Mouse (Mus musculus): ENCODE data around the gene Cfap61. TPM values are rescaled to one million over a fixed set of nuclear protein-coding genes. Genes with fewer than 3 reads are reported as not detected.
A peak's percentile ranks its signal among the peaks of the same experiment; 100 is the strongest.

Gene Cfap61
- polyA plus RNA-seq, 1 experiment from 2014 or later = 0.16 TPM

DNA sequence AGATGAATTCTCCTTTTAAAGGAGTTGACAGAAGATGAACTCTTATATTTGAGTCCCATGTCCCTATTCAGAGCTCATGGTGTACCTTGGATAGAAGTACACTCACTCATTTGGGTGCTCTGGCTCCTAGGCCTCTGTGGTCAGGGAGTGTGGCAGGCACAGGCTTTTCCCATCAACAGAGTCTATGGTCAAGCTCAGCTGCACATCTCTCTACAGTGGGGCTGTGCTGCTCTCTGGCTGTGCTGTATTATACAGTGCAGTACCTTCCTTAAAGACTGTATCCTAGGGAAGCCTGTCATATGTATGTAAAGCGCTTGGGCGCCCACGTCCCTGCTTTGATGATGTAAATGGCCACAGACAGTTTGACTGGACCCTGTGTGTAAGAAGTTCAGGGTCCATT, 323.0 kb downstream of the Cfap61 start:
- DNase-seq (ENCODE audit: low spot score) = no peak
- Histone ChIP-seq H3K27me3 (ENCODE audit: control insufficient read depth, insufficient read depth, low read length) (no peaks in the 10 kb centered on the region), H3K27ac (replicated peaks) (no peak overlapping the region), H3K36me3 (ENCODE audit: control insufficient read depth, insufficient read depth, low read length) (no peaks in the 10 kb centered on the region), H3K4me3 (ENCODE audit: low read depth, low read length) (no peak overlapping the region), H3K4me1 (replicated peaks; ENCODE audit: control insufficient read depth, insufficient read depth) (no peaks in the 10 kb centered on the region), H3K9me3 (ENCODE audit: control insufficient read depth, low read length) (no peaks in the 10 kb centered on the region), H3K9ac (ENCODE audit: low read length) (no peak overlapping the region), H3K4me2 (replicated peaks; ENCODE audit: low read depth) (no peak overlapping the region)
- ATAC-seq (ENCODE audit: low FRiP score, low TSS enrichment) = no peak
- WGBS = 85% methylated on average over 3 of the region's 3 CpGs
- TF ChIP-seq EP300 (optimal IDR thresholded peaks at IDR 0.05) (no peak), CTCF (IDR thresholded peaks at IDR 0.05; ENCODE audit: low read depth) (no peak)

DNA sequence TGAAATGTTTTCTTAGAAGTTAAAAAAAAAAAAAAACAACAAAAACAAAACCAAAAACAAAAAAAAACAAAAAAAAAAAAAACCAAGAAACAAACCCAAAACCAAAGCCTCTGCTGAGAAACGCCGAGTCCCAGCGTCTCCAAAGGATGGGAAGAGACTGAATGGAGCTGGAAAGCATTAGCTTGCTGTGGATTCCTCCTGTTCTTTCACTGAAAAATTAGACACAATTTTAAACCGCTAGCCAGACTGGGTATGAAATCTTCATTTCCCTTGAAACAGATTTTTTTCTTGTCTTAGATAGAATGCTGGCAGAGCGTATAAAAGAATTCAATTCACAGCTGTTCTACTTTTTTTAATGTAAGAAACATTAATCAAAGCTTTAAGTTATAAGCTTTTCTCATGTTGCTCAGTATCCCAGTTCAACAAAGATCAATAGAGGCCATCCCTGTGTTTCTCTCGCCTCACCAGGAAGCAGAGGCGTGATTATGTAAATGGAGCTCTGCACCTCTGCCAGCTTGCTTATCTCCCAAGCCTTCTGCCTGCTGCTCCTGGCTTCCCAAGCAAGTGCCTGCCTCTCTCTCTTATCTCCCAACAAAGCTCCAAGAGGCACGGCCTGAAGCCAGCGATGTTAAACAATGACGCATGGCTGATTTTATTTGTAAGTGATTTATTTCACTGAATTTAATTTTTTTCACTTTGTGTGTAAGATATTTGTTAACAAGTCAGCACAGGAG, 324.3 kb downstream of the Cfap61 start:
- WGBS = 39% methylated on average over 10 of the region's 10 CpGs
- Histone ChIP-seq H3K9ac (ENCODE audit: low read length) (no peak overlapping the region), H3K36me3 (ENCODE audit: control insufficient read depth, insufficient read depth, low read length) (no peaks in the 10 kb centered on the region), H3K4me2 (replicated peaks; ENCODE audit: low read depth) (no peak overlapping the region), H3K27ac (replicated peaks) (no peak overlapping the region), H3K4me1 (replicated peaks; ENCODE audit: control insufficient read depth, insufficient read depth) (no peaks in the 10 kb centered on the region), H3K4me3 (ENCODE audit: low read depth, low read length) (no peak overlapping the region), H3K9me3 (ENCODE audit: control insufficient read depth, low read length) (no peaks in the 10 kb centered on the region), H3K27me3 (ENCODE audit: control insufficient read depth, insufficient read depth, low read length) (no peaks in the 10 kb centered on the region)
- DNase-seq (ENCODE audit: low spot score) = peak; percentile 59
- ATAC-seq (ENCODE audit: low FRiP score, low TSS enrichment) = peak; percentile 78; the same call in 1 of the 2 replicates
- no peak for TF ChIP-seq CTCF (IDR thresholded peaks at IDR 0.05; ENCODE audit: low read depth)
- TF ChIP-seq EP300 (optimal IDR thresholded peaks at IDR 0.05) = no peak

DNA sequence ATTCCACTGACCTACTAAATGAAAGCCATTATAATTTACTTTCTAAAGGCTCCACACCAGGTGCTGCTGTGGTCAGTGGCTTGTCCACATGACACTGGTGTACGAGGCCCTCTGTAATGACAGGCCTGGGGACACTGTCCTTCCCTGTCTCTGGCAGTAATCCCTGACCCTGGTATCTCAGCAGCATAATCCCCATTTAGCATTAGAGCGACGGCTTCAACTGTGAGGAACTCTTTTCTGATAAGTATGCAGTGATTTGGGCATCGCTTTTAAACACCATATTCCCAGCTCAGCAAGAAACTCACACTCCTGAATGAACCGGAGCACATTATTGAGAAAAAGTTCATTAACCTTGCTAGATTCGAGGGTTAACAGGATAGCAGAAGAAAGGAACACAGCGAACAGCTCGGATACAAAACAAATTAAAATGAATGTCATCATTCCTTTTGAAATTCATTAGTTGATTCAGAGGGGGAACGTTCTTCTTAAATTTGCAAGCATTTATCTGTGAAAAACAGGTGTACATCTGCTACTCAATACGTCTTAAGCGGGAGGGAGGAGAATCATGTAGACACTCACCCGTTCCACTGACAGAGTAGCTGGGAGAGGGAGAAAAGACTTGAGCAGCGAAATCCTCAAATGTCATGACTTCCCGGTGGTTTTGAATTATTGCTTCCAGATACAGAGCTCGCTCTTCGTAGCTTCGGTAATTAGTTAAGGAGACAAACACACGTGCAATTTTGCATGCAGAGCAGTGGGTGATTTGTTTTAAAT, 325.4 kb downstream of the Cfap61 start:
- no peak overlapping the region for H3K27ac ChIP-seq (replicated peaks)
- H3K9me3 ChIP-seq (ENCODE audit: control insufficient read depth, low read length) = no peaks in the 10 kb centered on the region
- no peak overlapping the region for H3K9ac ChIP-seq (ENCODE audit: low read length)
- DNase-seq (ENCODE audit: low spot score) (no peak), ATAC-seq (ENCODE audit: low FRiP score, low TSS enrichment) (no peak)
- TF ChIP-seq CTCF (IDR thresholded peaks at IDR 0.05; ENCODE audit: low read depth) = no peak
- TF ChIP-seq EP300 (optimal IDR thresholded peaks at IDR 0.05) = no peak
- no peaks in the 10 kb centered on the region for H3K36me3 ChIP-seq (ENCODE audit: control insufficient read depth, insufficient read depth, low read length)
- no peaks in the 10 kb centered on the region for H3K4me1 ChIP-seq (replicated peaks; ENCODE audit: control insufficient read depth, insufficient read depth)
- no peak overlapping the region for H3K4me2 ChIP-seq (replicated peaks; ENCODE audit: low read depth)
- no peak overlapping the region for H3K4me3 ChIP-seq (ENCODE audit: low read depth, low read length)
- WGBS = 59% methylated on average over 18 of the region's 18 CpGs
- H3K27me3 ChIP-seq (ENCODE audit: control insufficient read depth, insufficient read depth, low read length) = no peaks in the 10 kb centered on the region

DNA sequence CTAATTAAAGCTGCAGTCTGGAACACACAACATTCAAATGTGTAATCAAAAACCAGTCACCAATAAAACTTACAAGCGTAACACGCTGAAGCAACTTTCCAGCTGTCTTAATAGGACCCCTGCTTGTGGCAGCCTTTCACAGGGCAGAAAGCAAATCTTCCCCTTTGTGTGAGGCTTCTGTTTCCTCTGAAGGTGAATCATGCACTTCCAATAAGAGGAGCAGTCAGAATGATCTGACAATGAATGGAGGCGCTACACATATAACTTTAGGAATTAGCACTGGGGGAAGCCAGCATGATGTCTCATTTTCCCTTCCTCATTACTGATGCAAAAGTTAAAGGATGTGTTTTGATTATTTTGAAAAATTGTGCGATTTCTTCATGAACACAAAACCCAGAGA, 326.6 kb downstream of the Cfap61 start:
- ATAC-seq (ENCODE audit: low FRiP score, low TSS enrichment) (no peak), DNase-seq (ENCODE audit: low spot score) (no peak)
- no peak overlapping the region for H3K9ac ChIP-seq (ENCODE audit: low read length)
- H3K4me1 ChIP-seq (replicated peaks; ENCODE audit: control insufficient read depth, insufficient read depth) = no peaks in the 10 kb centered on the region
- no peak overlapping the region for H3K4me3 ChIP-seq (ENCODE audit: low read depth, low read length)
- no peak overlapping the region for H3K27ac ChIP-seq (replicated peaks)
- no peak overlapping the region for H3K4me2 ChIP-seq (replicated peaks; ENCODE audit: low read depth)
- 77% methylated on average over 4 of the region's 4 CpGs for WGBS
- no peaks in the 10 kb centered on the region for H3K36me3 ChIP-seq (ENCODE audit: control insufficient read depth, insufficient read depth, low read length)
- H3K9me3 ChIP-seq (ENCODE audit: control insufficient read depth, low read length) = no peaks in the 10 kb centered on the region
- no peaks in the 10 kb centered on the region for H3K27me3 ChIP-seq (ENCODE audit: control insufficient read depth, insufficient read depth, low read length)
- TF ChIP-seq EP300 (optimal IDR thresholded peaks at IDR 0.05) = no peak
- TF ChIP-seq CTCF (IDR thresholded peaks at IDR 0.05; ENCODE audit: low read depth) = no peak

DNA sequence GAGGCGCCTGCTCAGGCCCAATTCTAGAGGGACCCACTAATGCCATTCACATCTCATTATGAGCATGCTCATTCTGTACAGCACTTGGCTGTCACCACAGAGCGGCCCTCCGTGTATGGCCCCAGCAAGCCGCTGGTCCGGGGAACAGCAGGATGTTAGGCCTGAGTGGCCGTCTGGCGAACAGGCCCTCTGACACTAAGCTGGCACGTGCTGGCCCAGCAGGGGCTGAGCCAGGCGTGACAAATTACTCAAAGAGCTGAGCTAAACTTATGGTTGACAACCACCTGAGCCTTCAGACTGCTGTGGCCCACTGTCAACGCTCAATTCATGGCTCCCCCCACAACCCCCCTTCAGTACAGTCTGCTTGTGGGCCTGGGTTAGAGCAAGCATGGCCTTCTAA, 327.6 kb downstream of the Cfap61 start:
- 67% methylated on average over 10 of the region's 10 CpGs for WGBS
- TF ChIP-seq EP300 (optimal IDR thresholded peaks at IDR 0.05) = no peak
- TF ChIP-seq CTCF (IDR thresholded peaks at IDR 0.05; ENCODE audit: low read depth) = no peak
- no peak overlapping the region for H3K9ac ChIP-seq (ENCODE audit: low read length)
- no peaks in the 10 kb centered on the region for H3K9me3 ChIP-seq (ENCODE audit: control insufficient read depth, low read length)
- no peaks in the 10 kb centered on the region for H3K36me3 ChIP-seq (ENCODE audit: control insufficient read depth, insufficient read depth, low read length)
- H3K4me3 ChIP-seq (ENCODE audit: low read depth, low read length) = no peak overlapping the region
- ATAC-seq (ENCODE audit: low FRiP score, low TSS enrichment) (no peak), DNase-seq (ENCODE audit: low spot score) (no peak)
- H3K4me1 ChIP-seq (replicated peaks; ENCODE audit: control insufficient read depth, insufficient read depth) = no peaks in the 10 kb centered on the region
- no peaks in the 10 kb centered on the region for H3K27me3 ChIP-seq (ENCODE audit: control insufficient read depth, insufficient read depth, low read length)
- H3K4me2 ChIP-seq (replicated peaks; ENCODE audit: low read depth) = no peak overlapping the region
- no peak overlapping the region for H3K27ac ChIP-seq (replicated peaks)

DNA sequence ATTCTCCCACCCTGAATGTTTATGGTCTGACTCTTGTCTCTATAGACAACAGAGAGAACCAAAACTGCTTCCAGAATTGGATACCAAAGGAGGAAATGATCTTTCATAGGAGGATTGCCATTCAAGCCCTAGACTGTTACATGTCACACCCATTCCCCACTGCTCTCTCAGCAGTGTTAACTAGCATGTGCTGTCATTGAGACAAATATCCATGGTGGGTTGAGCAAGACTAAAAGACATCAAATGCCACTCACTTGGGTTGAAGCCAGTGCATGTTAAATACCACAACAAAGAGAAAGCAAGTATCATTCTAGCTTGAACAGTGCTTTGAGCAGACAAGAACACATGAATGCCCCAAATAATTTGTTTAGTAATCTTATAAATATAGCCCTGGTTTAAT, 328.4 kb downstream of the Cfap61 start:
- ATAC-seq (ENCODE audit: low FRiP score, low TSS enrichment) (no peak), DNase-seq (ENCODE audit: low spot score) (no peak)
- Histone ChIP-seq H3K36me3 (ENCODE audit: control insufficient read depth, insufficient read depth, low read length) (no peaks in the 10 kb centered on the region), H3K9me3 (ENCODE audit: control insufficient read depth, low read length) (no peaks in the 10 kb centered on the region), H3K4me1 (replicated peaks; ENCODE audit: control insufficient read depth, insufficient read depth) (no peaks in the 10 kb centered on the region), H3K9ac (ENCODE audit: low read length) (no peak overlapping the region), H3K4me2 (replicated peaks; ENCODE audit: low read depth) (no peak overlapping the region), H3K27me3 (ENCODE audit: control insufficient read depth, insufficient read depth, low read length) (no peaks in the 10 kb centered on the region), H3K27ac (replicated peaks) (no peak overlapping the region), H3K4me3 (ENCODE audit: low read depth, low read length) (no peak overlapping the region)
- TF ChIP-seq CTCF (IDR thresholded peaks at IDR 0.05; ENCODE audit: low read depth) (no peak), EP300 (optimal IDR thresholded peaks at IDR 0.05) (no peak)

Other genes with a start within 250 kb of the Cfap61 start
- gene Naa20, start 32.7 kb upstream of the Cfap61 start, polyA plus RNA-seq (2015; fragmentation: Nextera tagmentation; extraction: Ambion mirVana) = 119 and 134 TPM in 2 replicates
- 13.4 and 15.2 TPM in 2 replicates for gene Crnkl1, start 230 bp downstream of the Cfap61 start, polyA plus RNA-seq (2015; fragmentation: Nextera tagmentation; extraction: Ambion mirVana)

Data from stomach, postnatal 0 days (tissue).